ENCODE assay signal across 8 mouse cellular contexts in genomic region chr13:23571504-23572217, GRCm38 (mm10). TPM values are rescaled to one million over a fixed set of nuclear protein-coding genes. Genes with fewer than 3 reads are reported as not detected.
DNase-seq lines count a peak whose midpoint lies in the region; ATAC-seq lines count a peak whose summit lies in the region.
"Not testable (repeated sequence)": the region's sequence is repeated elsewhere in the genome, so short reads cannot be mapped to it uniquely, and the experiment has no call there.

No protein-coding gene starts in this region.

- peak overlapping the region; percentile 66 for H3K4me2 ChIP-seq in forebrain, embryonic 12.5 days
- H3K4me2 ChIP-seq in kidney, embryonic 15.5 days = peak overlapping the region; percentile 68
- peak overlapping the region; percentile 81 for H3K4me2 ChIP-seq in liver, embryonic 15.5 days
- H3K4me2 ChIP-seq in midbrain, embryonic 15.5 days = peak overlapping the region; percentile 75
- H3K4me2 ChIP-seq in stomach, embryonic 15.5 days = peak overlapping the region; percentile 61

- peak overlapping the region; percentile 97 for H3K27ac ChIP-seq in forebrain, embryonic 12.5 days
- peak overlapping the region; percentile 98 for H3K27ac ChIP-seq in kidney, embryonic 15.5 days
- H3K27ac ChIP-seq in liver, embryonic 15.5 days (replicated peaks) = peak overlapping the region; percentile 98
- H3K27ac ChIP-seq in midbrain, embryonic 15.5 days = peak overlapping the region; percentile 96
- peak overlapping the region; percentile 98 for H3K27ac ChIP-seq in stomach, embryonic 15.5 days

- H3K9me3 ChIP-seq in forebrain, embryonic 12.5 days; kidney, embryonic 15.5 days (replicated peaks); liver, embryonic 15.5 days (replicated peaks); midbrain, embryonic 15.5 days; stomach, embryonic 15.5 days: not testable (repeated sequence)

- H3K9ac ChIP-seq in forebrain, embryonic 12.5 days = peak overlapping the region; percentile 77
- peak overlapping the region; percentile 63 for H3K9ac ChIP-seq in kidney, embryonic 15.5 days
- peak overlapping the region; percentile 88 for H3K9ac ChIP-seq in liver, embryonic 15.5 days
- peak overlapping the region; percentile 65 for H3K9ac ChIP-seq in midbrain, embryonic 15.5 days
- H3K9ac ChIP-seq in stomach, embryonic 15.5 days = peak overlapping the region; percentile 41; the same call in 1 of the 2 replicates

- peaks cover 24% of the 10 kb centered on the region for H3K4me1 ChIP-seq in forebrain, embryonic 12.5 days
- peaks cover 18% of the 10 kb centered on the region; the same call in 1 of the 2 replicates for H3K4me1 ChIP-seq in kidney, embryonic 15.5 days
- H3K4me1 ChIP-seq in liver, embryonic 15.5 days (replicated peaks) = peaks cover 29% of the 10 kb centered on the region
- peaks cover 34% of the 10 kb centered on the region for H3K4me1 ChIP-seq in midbrain, embryonic 15.5 days
- not testable (repeated sequence) for H3K4me1 ChIP-seq in stomach, embryonic 15.5 days

- H3K4me3 ChIP-seq in forebrain, embryonic 12.5 days (replicated peaks) = peak overlapping the region; percentile 47
- H3K4me3 ChIP-seq in kidney, embryonic 15.5 days (replicated peaks) = peak overlapping the region; percentile 53
- peak overlapping the region; percentile 63 for H3K4me3 ChIP-seq in liver, embryonic 15.5 days (replicated peaks)
- H3K4me3 ChIP-seq in midbrain, embryonic 15.5 days = peak overlapping the region; percentile 45
- peak overlapping the region; percentile 47 for H3K4me3 ChIP-seq in stomach, embryonic 15.5 days (replicated peaks)

- not testable (repeated sequence) for H3K36me3 ChIP-seq in forebrain, embryonic 12.5 days (replicated peaks); kidney, embryonic 15.5 days; liver, embryonic 15.5 days (replicated peaks); midbrain, embryonic 15.5 days (replicated peaks); stomach, embryonic 15.5 days

- DNase-seq in CD4-positive helper T cell, adult 2 months (ENCODE audit: low read depth, low spot score) = peak; percentile 40

- under 1% methylated on average over 14 of the region's 34 CpGs for WGBS in forebrain, embryonic 12.5 days
- WGBS in kidney, embryonic 15.5 days = under 1% methylated on average over 15 of the region's 34 CpGs
- WGBS in liver, embryonic 15.5 days (ENCODE audit: insufficient replicate concordance) = 0% methylated on average over 18 of the region's 34 CpGs
- under 1% methylated on average over 13 of the region's 34 CpGs for WGBS in midbrain, embryonic 15.5 days
- 0% methylated on average over 15 of the region's 34 CpGs for WGBS in stomach, embryonic 15.5 days

- peak; percentile 9; the same call in 1 of the 2 replicates for ATAC-seq in common myeloid progenitor, adult 5-6 weeks (replicated peaks; ENCODE audit: low read depth, poor library complexity, severe bottlenecking)
- not testable (repeated sequence) for ATAC-seq in forebrain, embryonic 12.5 days (ENCODE audit: low FRiP score); kidney, embryonic 15.5 days (replicated peaks; ENCODE audit: low FRiP score); stomach, embryonic 15.5 days (ENCODE audit: insufficient read depth, low FRiP score, low read depth)
- peak; percentile 3 to 6; a peak in 1 of 4 replicates for ATAC-seq in hematopoietic stem cell, adult 5-6 weeks (replicated peaks in 1 of 2; ENCODE audit: insufficient read depth in 1 of 2, low FRiP score in 2 of 2, low TSS enrichment in 1 of 2, low read depth in 1 of 2, poor library complexity in 2 of 2, severe bottlenecking in 2 of 2)
- peak; percentile 2 for ATAC-seq in liver, embryonic 15.5 days (ENCODE audit: insufficient read depth)
- ATAC-seq in midbrain, embryonic 15.5 days (replicated peaks) = 0 out of 2 replicates have a peak, but pooled peaks have one; percentile 0

- not testable (repeated sequence) for H3K27me3 ChIP-seq in forebrain, embryonic 12.5 days; kidney, embryonic 15.5 days; liver, embryonic 15.5 days; midbrain, embryonic 15.5 days (replicated peaks); stomach, embryonic 15.5 days (replicated peaks)

RNA-seq across cellular contexts. Expression of gene Hist1h2bg, which starts 0.5 kb away (rescaled TPM):
- total RNA-seq in common myeloid progenitor, adult 5-6 weeks (2017) = 1,313 and 1,586 TPM in 2 replicates
- polyA plus RNA-seq in forebrain, embryonic 12.5 days (2016; fragmentation: Nextera tagmentation; extraction: Ambion mirVana) = 8.9 and 11.4 TPM in 2 replicates
- 765 and 915 TPM in 2 replicates for total RNA-seq in hematopoietic stem cell, adult 5-6 weeks (2017)
- polyA plus RNA-seq in kidney, embryonic 15.5 days (2015; fragmentation: Nextera tagmentation; extraction: Ambion mirVana) = 10.6 and 10.9 TPM in 2 replicates
- polyA plus RNA-seq in liver, embryonic 15.5 days (2015; fragmentation: Nextera tagmentation; extraction: Ambion mirVana) = 10.0 and 11.6 TPM in 2 replicates
- 2.6 and 4.0 TPM in 2 replicates for polyA plus RNA-seq in midbrain, embryonic 15.5 days (2015; fragmentation: Nextera tagmentation; extraction: Ambion mirVana)
- 11.7 and 17.0 TPM in 2 replicates for polyA plus RNA-seq in stomach, embryonic 15.5 days (2015; fragmentation: Nextera tagmentation; extraction: Ambion mirVana)

RNA-seq across cellular contexts. Expression of gene Hist1h2ae, which starts 0.6 kb away (rescaled TPM):
- 336 and 401 TPM in 2 replicates for total RNA-seq in common myeloid progenitor, adult 5-6 weeks (2017)
- polyA plus RNA-seq in forebrain, embryonic 12.5 days (2016; fragmentation: Nextera tagmentation; extraction: Ambion mirVana) = 115 and 138 TPM in 2 replicates
- 87.5 and 265 TPM in 2 replicates for total RNA-seq in hematopoietic stem cell, adult 5-6 weeks (2017)
- 84.7 and 118 TPM in 2 replicates for polyA plus RNA-seq in kidney, embryonic 15.5 days (2015; fragmentation: Nextera tagmentation; extraction: Ambion mirVana)
- polyA plus RNA-seq in liver, embryonic 15.5 days (2015; fragmentation: Nextera tagmentation; extraction: Ambion mirVana) = 75.0 and 100 TPM in 2 replicates
- polyA plus RNA-seq in midbrain, embryonic 15.5 days (2015; fragmentation: Nextera tagmentation; extraction: Ambion mirVana) = 14.8 and 15.4 TPM in 2 replicates
- 95.8 and 121 TPM in 2 replicates for polyA plus RNA-seq in stomach, embryonic 15.5 days (2015; fragmentation: Nextera tagmentation; extraction: Ambion mirVana)

RNA-seq across cellular contexts. Expression of gene Hist1h2bf, which starts 2.3 kb away (rescaled TPM):
- total RNA-seq in common myeloid progenitor, adult 5-6 weeks (2017) = 558 and 569 TPM in 2 replicates
- 7.2 and 9.5 TPM in 2 replicates for polyA plus RNA-seq in forebrain, embryonic 12.5 days (2016; fragmentation: Nextera tagmentation; extraction: Ambion mirVana)
- 223 and 278 TPM in 2 replicates for total RNA-seq in hematopoietic stem cell, adult 5-6 weeks (2017)
- 6.0 and 6.9 TPM in 2 replicates for polyA plus RNA-seq in kidney, embryonic 15.5 days (2015; fragmentation: Nextera tagmentation; extraction: Ambion mirVana)
- polyA plus RNA-seq in liver, embryonic 15.5 days (2015; fragmentation: Nextera tagmentation; extraction: Ambion mirVana) = 4.0 and 6.7 TPM in 2 replicates
- polyA plus RNA-seq in midbrain, embryonic 15.5 days (2015; fragmentation: Nextera tagmentation; extraction: Ambion mirVana) = 1.3 and 1.5 TPM in 2 replicates
- polyA plus RNA-seq in stomach, embryonic 15.5 days (2015; fragmentation: Nextera tagmentation; extraction: Ambion mirVana) = 3.5 and 3.8 TPM in 2 replicates

RNA-seq across cellular contexts. Expression of gene Hist1h2ad, which starts 2.5 kb away (rescaled TPM):
- total RNA-seq in common myeloid progenitor, adult 5-6 weeks (2017) = 127 and 293 TPM in 2 replicates
- 1.3 and 3.7 TPM in 2 replicates for polyA plus RNA-seq in forebrain, embryonic 12.5 days (2016; fragmentation: Nextera tagmentation; extraction: Ambion mirVana)
- 346 and 539 TPM in 2 replicates for total RNA-seq in hematopoietic stem cell, adult 5-6 weeks (2017)
- 3.6 TPM in 2 replicates for polyA plus RNA-seq in kidney, embryonic 15.5 days (2015; fragmentation: Nextera tagmentation; extraction: Ambion mirVana)
- 3.6 and 4.1 TPM in 2 replicates for polyA plus RNA-seq in liver, embryonic 15.5 days (2015; fragmentation: Nextera tagmentation; extraction: Ambion mirVana)
- 1.6 TPM in 1 of 2 replicates, not detected in the other for polyA plus RNA-seq in midbrain, embryonic 15.5 days (2015; fragmentation: Nextera tagmentation; extraction: Ambion mirVana)
- 2.4 and 3.4 TPM in 2 replicates for polyA plus RNA-seq in stomach, embryonic 15.5 days (2015; fragmentation: Nextera tagmentation; extraction: Ambion mirVana)

RNA-seq across cellular contexts. Expression of gene Hist1h3d, which starts 3.9 kb away (rescaled TPM):
- total RNA-seq in common myeloid progenitor, adult 5-6 weeks (2017) = 98.2 and 137 TPM in 2 replicates
- 5.8 and 6.6 TPM in 2 replicates for polyA plus RNA-seq in forebrain, embryonic 12.5 days (2016; fragmentation: Nextera tagmentation; extraction: Ambion mirVana)
- total RNA-seq in hematopoietic stem cell, adult 5-6 weeks (2017) = 76.7 and 84.0 TPM in 2 replicates
- polyA plus RNA-seq in kidney, embryonic 15.5 days (2015; fragmentation: Nextera tagmentation; extraction: Ambion mirVana) = 6.5 and 7.5 TPM in 2 replicates
- polyA plus RNA-seq in liver, embryonic 15.5 days (2015; fragmentation: Nextera tagmentation; extraction: Ambion mirVana) = 6.0 and 7.4 TPM in 2 replicates
- 0.82 and 1.2 TPM in 2 replicates for polyA plus RNA-seq in midbrain, embryonic 15.5 days (2015; fragmentation: Nextera tagmentation; extraction: Ambion mirVana)
- 5.7 and 7.9 TPM in 2 replicates for polyA plus RNA-seq in stomach, embryonic 15.5 days (2015; fragmentation: Nextera tagmentation; extraction: Ambion mirVana)
